Comparison of ENCODE assay signal across 8 mouse cellular contexts in genomic region chr10:79096706-79097105, GRCm38 (mm10). TPM values are rescaled to one million over a fixed set of nuclear protein-coding genes. Genes with fewer than 3 reads are reported as not detected.
DNase-seq lines count a peak whose midpoint lies in the region; ATAC-seq and TF ChIP-seq lines count a peak whose summit lies in the region.

No protein-coding gene starts in this region.

- peaks cover 23% of the 10 kb centered on the region for H3K36me3 ChIP-seq in hindbrain, embryonic 15.5 days
- peaks cover 12% of the 10 kb centered on the region for H3K36me3 ChIP-seq in midbrain, postnatal 0 days (ENCODE audit: insufficient read depth, low read length)

- intact Hi-C loops in left cerebral cortex, adult 2 months (cut with DNase I), result loop anchor here (5.0 kb wide), 1 partner anchor 344 kb away; the partner anchor contains the start of gene Ccdc105
- intact Hi-C loops in left cerebral cortex, postnatal 14 days (cut with DNase I), result loop anchor here (5.0 kb wide), 1 partner anchor 344 kb away; the partner anchor contains the start of gene Ccdc105

- H3K9ac ChIP-seq in hindbrain, embryonic 15.5 days, result peak overlapping the region; percentile 85
- H3K9ac ChIP-seq in midbrain, postnatal 0 days (replicated peaks; ENCODE audit: low read length, poor library complexity, severe bottlenecking), result peak overlapping the region; percentile 87

- H3K27me3 ChIP-seq in hindbrain, embryonic 15.5 days, result no peaks in the 10 kb centered on the region
- no peaks in the 10 kb centered on the region for H3K27me3 ChIP-seq in midbrain, postnatal 0 days (ENCODE audit: insufficient read depth, low read length)

- peaks cover 25% of the 10 kb centered on the region for H3K4me1 ChIP-seq in hindbrain, embryonic 15.5 days (replicated peaks)
- H3K4me1 ChIP-seq in midbrain, postnatal 0 days (ENCODE audit: insufficient read depth, low read length), result peaks cover 14% of the 10 kb centered on the region

- no peak for ATAC-seq in hindbrain, embryonic 15.5 days (ENCODE audit: low FRiP score, low read depth)
- ATAC-seq in midbrain, postnatal 0 days (ENCODE audit: low FRiP score), result no peak

- no peaks in the 10 kb centered on the region for H3K9me3 ChIP-seq in hindbrain, embryonic 15.5 days
- no peaks in the 10 kb centered on the region for H3K9me3 ChIP-seq in midbrain, postnatal 0 days (ENCODE audit: low read length)

- peak overlapping the region; percentile 95 for H3K4me3 ChIP-seq in left cerebral cortex, adult 2 months
- peak overlapping the region; percentile 67 for H3K4me3 ChIP-seq in hindbrain, embryonic 15.5 days
- peak overlapping the region; percentile 52 for H3K4me3 ChIP-seq in midbrain, postnatal 0 days (ENCODE audit: low read depth, low read length)

- TF ChIP-seq CTCF in left cerebral cortex, adult 2 months (IDR thresholded peaks at IDR 0.05), result no peak
- TF ChIP-seq CTCF in midbrain, postnatal 0 days (IDR thresholded peaks at IDR 0.05), result no peak

- H3K4me2 ChIP-seq in hindbrain, embryonic 15.5 days, result peak overlapping the region; percentile 77
- H3K4me2 ChIP-seq in midbrain, postnatal 0 days (ENCODE audit: low read depth, low read length, poor library complexity, severe bottlenecking), result peak overlapping the region; percentile 74

- no peak for DNase-seq in left cerebral cortex, adult 2 months (ENCODE audit: extremely low spot score in 1 of 2, low spot score in 2 of 2)
- DNase-seq in left cerebral cortex, postnatal 14 days (ENCODE audit: low spot score in 2 of 2), result no peak
- DNase-seq in c-Kit-positive CD71-positive TER-119-positive erythroid progenitor cells, embryonic 14.5 days (ENCODE audit: low spot score), result peak; percentile 29
- DNase-seq in midbrain, postnatal 0 days (ENCODE audit: low spot score), result no peak
- DNase-seq in layer of hippocampus, postnatal 25 days (ENCODE audit: extremely low spot score in 1 of 2, low spot score in 1 of 2), result no peak
- no peak for DNase-seq in thymus, postnatal 14 days
- no peak for DNase-seq in thymus, postnatal 10 days (ENCODE audit: low spot score in 2 of 2)

- WGBS in hindbrain, embryonic 15.5 days, result 7% methylated on average over 2 of the region's 2 CpGs
- 1% methylated on average over 2 of the region's 2 CpGs for WGBS in midbrain, postnatal 0 days

- H3K27ac ChIP-seq in left cerebral cortex, adult 2 months, result peak overlapping the region; percentile 100
- H3K27ac ChIP-seq in hindbrain, embryonic 15.5 days (replicated peaks), result peak overlapping the region; percentile 98
- peak overlapping the region; percentile 97 for H3K27ac ChIP-seq in midbrain, postnatal 0 days (ENCODE audit: low read depth, low read length)

RNA-seq across cellular contexts. Expression of gene 2610008E11Rik, which starts 0.7 kb away (rescaled TPM):
- total RNA-seq in left cerebral cortex, adult 2 months (2021), result 10 to 100 TPM; 21.1 to 22.8 TPM
- total RNA-seq in left cerebral cortex, postnatal 14 days (2021), result 10 to 100 TPM; 22.4 to 24.0 TPM
- polyA plus RNA-seq in hindbrain, embryonic 15.5 days (2015; fragmentation: Nextera tagmentation; extraction: Ambion mirVana), result 42.8 and 44.6 TPM in 2 replicates
- 22.9 and 35.1 TPM in 2 replicates for total RNA-seq in midbrain, postnatal 0 days (2014; rRNA removed)
- 24.4 and 26.1 TPM in 2 replicates for polyA plus RNA-seq in midbrain, postnatal 0 days (2015; fragmentation: Nextera tagmentation; extraction: Ambion mirVana)
- 10 to 100 TPM; 22.6 to 24.5 TPM for total RNA-seq in layer of hippocampus, postnatal 25 days (2021)

RNA-seq across cellular contexts. Expression of gene Vmn2r80, which starts 51.9 kb away (rescaled TPM):
- not detected for total RNA-seq in left cerebral cortex, adult 2 months (2021)
- total RNA-seq in left cerebral cortex, postnatal 14 days (2021), result not detected
- not detected in 2 replicates for polyA plus RNA-seq in hindbrain, embryonic 15.5 days (2015; fragmentation: Nextera tagmentation; extraction: Ambion mirVana)
- not detected in 2 replicates for total RNA-seq in midbrain, postnatal 0 days (2014; rRNA removed)
- polyA plus RNA-seq in midbrain, postnatal 0 days (2015; fragmentation: Nextera tagmentation; extraction: Ambion mirVana), result not detected in 2 replicates
- total RNA-seq in layer of hippocampus, postnatal 25 days (2021), result not detected
